ENCODE assay signal across 19 mouse cellular contexts in genomic region chr11:113621001-113621400, GRCm38 (mm10). TPM values are rescaled to one million over a fixed set of nuclear protein-coding genes. Genes with fewer than 3 reads are reported as not detected.
DNase-seq lines count a peak whose midpoint lies in the region; ATAC-seq lines count a peak whose summit lies in the region.
"Had no signal": no experiment of that assay in that cellular context is flagged by ENCODE, and none has a peak within 500 bp of the region (broad histone marks: within the 10 kb centered on the region; RNA-seq: fewer than 3 reads in every experiment).

No protein-coding gene starts in this region.

- DNase-seq in forebrain, embryonic 11.5 days (ENCODE audit: low spot score): peak; percentile 47
- no peak for DNase-seq in forebrain, embryonic 10.5 days (ENCODE audit: extremely low spot score, low spot score)
- no peak for DNase-seq in forebrain, embryonic 14.5 days (ENCODE audit: low spot score)
- DNase-seq in spleen, postnatal 4 days (ENCODE audit: low spot score in 2 of 2): no peak
- DNase-seq in heart, postnatal 10 days: no peak
- DNase-seq in spleen, postnatal 10 days (ENCODE audit: low spot score in 2 of 2): no peak
- DNase-seq: cerebellum, adult 9-11 months; gastrocnemius, adult 2 months; kidney, adult 11 months; kidney, postnatal 14 days; lung, embryonic 14.5 days had no signal

- H3K27ac ChIP-seq in forebrain, embryonic 11.5 days (ENCODE audit: low read depth, low read length): no peak overlapping the region
- no peak overlapping the region for H3K27ac ChIP-seq in forebrain, embryonic 10.5 days
- no peak overlapping the region for H3K27ac ChIP-seq in forebrain, embryonic 14.5 days (ENCODE audit: low read depth, low read length)
- H3K27ac ChIP-seq in hindbrain, embryonic 15.5 days (replicated peaks): no peak overlapping the region
- no peak overlapping the region for H3K27ac ChIP-seq in neural tube, embryonic 12.5 days
- H3K27ac ChIP-seq: embryonic facial prominence, embryonic 10.5 days; gastrocnemius, adult 2 months; heart, embryonic 10.5 days had no signal

- WGBS in forebrain, embryonic 11.5 days: 33% methylated on average over 2 of the region's 2 CpGs
- WGBS in forebrain, embryonic 10.5 days: 54% methylated on average over 2 of the region's 2 CpGs
- WGBS in forebrain, embryonic 14.5 days: 44% methylated on average over 2 of the region's 2 CpGs
- 47% methylated on average over 2 of the region's 2 CpGs for WGBS in hindbrain, embryonic 15.5 days
- WGBS in neural tube, embryonic 12.5 days: 60% methylated on average over 2 of the region's 2 CpGs

- no peaks in the 10 kb centered on the region for H3K9me3 ChIP-seq in forebrain, embryonic 11.5 days (ENCODE audit: control insufficient read depth, low read length)
- H3K9me3 ChIP-seq in forebrain, embryonic 10.5 days: no peaks in the 10 kb centered on the region
- H3K9me3 ChIP-seq in forebrain, embryonic 14.5 days (replicated peaks; ENCODE audit: control insufficient read depth, low read length): no peaks in the 10 kb centered on the region
- H3K9me3 ChIP-seq in hindbrain, embryonic 15.5 days: no peaks in the 10 kb centered on the region
- no peaks in the 10 kb centered on the region for H3K9me3 ChIP-seq in neural tube, embryonic 12.5 days
- H3K9me3 ChIP-seq: embryonic facial prominence, embryonic 10.5 days; heart, embryonic 10.5 days had no signal

- H3K36me3 ChIP-seq in forebrain, embryonic 11.5 days (ENCODE audit: control insufficient read depth, insufficient read depth, low read length): no peaks in the 10 kb centered on the region
- H3K36me3 ChIP-seq in forebrain, embryonic 10.5 days (replicated peaks): 0 out of 2 replicates have a peak, but pooled peaks cover 3% of the 10 kb centered on the region
- peaks cover 19% of the 10 kb centered on the region for H3K36me3 ChIP-seq in forebrain, embryonic 14.5 days (ENCODE audit: control insufficient read depth, insufficient read depth, low read length)
- peaks cover 7% of the 10 kb centered on the region; the same call in 1 of the 2 replicates for H3K36me3 ChIP-seq in hindbrain, embryonic 15.5 days
- peaks cover 16% of the 10 kb centered on the region for H3K36me3 ChIP-seq in neural tube, embryonic 12.5 days
- H3K36me3 ChIP-seq: heart, embryonic 10.5 days had no signal

- ATAC-seq in forebrain, embryonic 11.5 days (replicated peaks; ENCODE audit: low FRiP score): no peak
- ATAC-seq in forebrain, embryonic 14.5 days: no peak
- no peak for ATAC-seq in hindbrain, embryonic 15.5 days (ENCODE audit: low FRiP score, low read depth)
- no peak for ATAC-seq in neural tube, embryonic 12.5 days (ENCODE audit: low FRiP score, low read depth)
- ATAC-seq: Patski had no signal

- H3K4me3 ChIP-seq in forebrain, embryonic 11.5 days (ENCODE audit: low read depth, low read length): no peak overlapping the region
- no peak overlapping the region for H3K4me3 ChIP-seq in forebrain, embryonic 10.5 days
- peak overlapping the region; percentile 59 for H3K4me3 ChIP-seq in forebrain, embryonic 14.5 days (ENCODE audit: low read depth, low read length)
- H3K4me3 ChIP-seq in hindbrain, embryonic 15.5 days: peak overlapping the region; percentile 58
- peak overlapping the region; percentile 48; the same call in 1 of the 2 replicates for H3K4me3 ChIP-seq in neural tube, embryonic 12.5 days
- H3K4me3 ChIP-seq: gastrocnemius, adult 2 months; heart, embryonic 10.5 days had no signal

- intact Hi-C loops in heart, postnatal 10 days (cut with DNase I): no loop called here

- no peak overlapping the region for H3K4me2 ChIP-seq in forebrain, embryonic 11.5 days (ENCODE audit: low read depth, low read length, severe bottlenecking)
- peak overlapping the region; percentile 96 for H3K4me2 ChIP-seq in forebrain, embryonic 14.5 days (ENCODE audit: low read length)
- peak overlapping the region; percentile 98 for H3K4me2 ChIP-seq in hindbrain, embryonic 15.5 days
- peak overlapping the region; percentile 94 for H3K4me2 ChIP-seq in neural tube, embryonic 12.5 days (replicated peaks)
- H3K4me2 ChIP-seq: liver, embryonic 11.5 days; lung, embryonic 14.5 days had no signal

- H3K27me3 ChIP-seq in forebrain, embryonic 11.5 days (ENCODE audit: control insufficient read depth, insufficient read depth, low read length): peaks cover 33% of the 10 kb centered on the region
- peaks cover 56% of the 10 kb centered on the region for H3K27me3 ChIP-seq in forebrain, embryonic 10.5 days (ENCODE audit: poor library complexity, severe bottlenecking)
- 0 out of 2 replicates have a peak, but pooled peaks cover 8% of the 10 kb centered on the region for H3K27me3 ChIP-seq in forebrain, embryonic 14.5 days (replicated peaks; ENCODE audit: control insufficient read depth, insufficient read depth, low read length)
- no peaks in the 10 kb centered on the region for H3K27me3 ChIP-seq in hindbrain, embryonic 15.5 days
- H3K27me3 ChIP-seq in neural tube, embryonic 12.5 days (replicated peaks): peaks cover 33% of the 10 kb centered on the region
- H3K27me3 ChIP-seq: Patski had no signal

- H3K4me1 ChIP-seq in forebrain, embryonic 11.5 days (replicated peaks; ENCODE audit: control insufficient read depth, insufficient read depth, low read length): peaks cover 24% of the 10 kb centered on the region
- H3K4me1 ChIP-seq in forebrain, embryonic 10.5 days: peaks cover 45% of the 10 kb centered on the region
- peaks cover 8% of the 10 kb centered on the region; the same call in 1 of the 2 replicates for H3K4me1 ChIP-seq in forebrain, embryonic 14.5 days (ENCODE audit: control insufficient read depth, insufficient read depth, low read length)
- H3K4me1 ChIP-seq in hindbrain, embryonic 15.5 days (replicated peaks): peaks cover 31% of the 10 kb centered on the region
- peaks cover 41% of the 10 kb centered on the region for H3K4me1 ChIP-seq in neural tube, embryonic 12.5 days

- H3K9ac ChIP-seq in forebrain, embryonic 11.5 days (ENCODE audit: low read length): no peak overlapping the region
- peak overlapping the region; percentile 74 for H3K9ac ChIP-seq in forebrain, embryonic 14.5 days (ENCODE audit: low read length)
- no peak overlapping the region for H3K9ac ChIP-seq in hindbrain, embryonic 15.5 days
- peak overlapping the region; percentile 69; the same call in 1 of the 2 replicates for H3K9ac ChIP-seq in neural tube, embryonic 12.5 days
- H3K9ac ChIP-seq: lung, embryonic 14.5 days had no signal

RNA-seq across cellular contexts. Expression of gene Sstr2, which starts 1.9 kb away (rescaled TPM):
- polyA plus RNA-seq in forebrain, embryonic 11.5 days (2014; fragmentation: Nextera tagmentation; extraction: Ambion mirVana): 10.5 and 10.7 TPM in 2 replicates
- 2.7 and 4.1 TPM in 2 replicates for polyA plus RNA-seq in forebrain, embryonic 10.5 days (2016; fragmentation: Nextera tagmentation; extraction: Ambion mirVana)
- polyA plus RNA-seq in forebrain, embryonic 14.5 days (2014; fragmentation: Nextera tagmentation; extraction: Ambion mirVana): 71.9 and 75.2 TPM in 2 replicates
- polyA plus RNA-seq in hindbrain, embryonic 15.5 days (2015; fragmentation: Nextera tagmentation; extraction: Ambion mirVana): 26.8 and 28.1 TPM in 2 replicates
- polyA plus RNA-seq in neural tube, embryonic 12.5 days (2016; fragmentation: Nextera tagmentation; extraction: Ambion mirVana): 27.6 and 27.8 TPM in 2 replicates
- not detected for total RNA-seq in heart, postnatal 10 days (2021)
- total RNA-seq: gastrocnemius, adult 2 months; heart, postnatal 25 days; megakaryocyte, adult 5-6 weeks had no signal

RNA-seq across cellular contexts. Expression of gene Cog1, which starts 28.0 kb away (rescaled TPM):
- 36.2 and 39.4 TPM in 2 replicates for polyA plus RNA-seq in forebrain, embryonic 11.5 days (2014; fragmentation: Nextera tagmentation; extraction: Ambion mirVana)
- polyA plus RNA-seq in forebrain, embryonic 10.5 days (2016; fragmentation: Nextera tagmentation; extraction: Ambion mirVana): 24.4 and 24.6 TPM in 2 replicates
- polyA plus RNA-seq in forebrain, embryonic 14.5 days (2014; fragmentation: Nextera tagmentation; extraction: Ambion mirVana): 28.8 and 33.9 TPM in 2 replicates
- polyA plus RNA-seq in hindbrain, embryonic 15.5 days (2015; fragmentation: Nextera tagmentation; extraction: Ambion mirVana): 39.4 and 42.6 TPM in 2 replicates
- polyA plus RNA-seq in neural tube, embryonic 12.5 days (2016; fragmentation: Nextera tagmentation; extraction: Ambion mirVana): 44.1 and 50.7 TPM in 2 replicates
- 10 to 100 TPM; 17.1 to 18.1 TPM for total RNA-seq in heart, postnatal 10 days (2021)

RNA-seq across cellular contexts. Expression of gene Slc39a11, which starts 28.9 kb away (rescaled TPM):
- polyA plus RNA-seq in forebrain, embryonic 11.5 days (2014; fragmentation: Nextera tagmentation; extraction: Ambion mirVana): 18.4 and 20.6 TPM in 2 replicates
- 18.4 and 19.8 TPM in 2 replicates for polyA plus RNA-seq in forebrain, embryonic 10.5 days (2016; fragmentation: Nextera tagmentation; extraction: Ambion mirVana)
- 29.5 and 32.4 TPM in 2 replicates for polyA plus RNA-seq in forebrain, embryonic 14.5 days (2014; fragmentation: Nextera tagmentation; extraction: Ambion mirVana)
- 34.2 and 35.0 TPM in 2 replicates for polyA plus RNA-seq in hindbrain, embryonic 15.5 days (2015; fragmentation: Nextera tagmentation; extraction: Ambion mirVana)
- polyA plus RNA-seq in neural tube, embryonic 12.5 days (2016; fragmentation: Nextera tagmentation; extraction: Ambion mirVana): 26.1 and 26.7 TPM in 2 replicates
- 1 to 10 TPM; 6.2 to 8.1 TPM for total RNA-seq in heart, postnatal 10 days (2021)

Comparison
In these comparisons a context has a peak if more than half of its experiments do, and no peak if none do; other contexts are left out.
1. H3K4me3 ChIP-seq: peak in forebrain, embryonic 14.5 days (single experiment), hindbrain, embryonic 15.5 days (single experiment) and neural tube, embryonic 12.5 days (single experiment); none in forebrain, embryonic 11.5 days (single experiment) and forebrain, embryonic 10.5 days (single experiment).
2. H3K9ac ChIP-seq: peak in forebrain, embryonic 14.5 days (single experiment) and neural tube, embryonic 12.5 days (single experiment); none in forebrain, embryonic 11.5 days (single experiment) and hindbrain, embryonic 15.5 days (single experiment).